Mouse (Mus musculus): ENCODE results near the gene Dmbt1. TPM values are rescaled to one million over a fixed set of nuclear protein-coding genes. Genes with fewer than 3 reads are reported as not detected.

Dmbt1 gene
- total RNA-seq, 2 experiments from 2014 or later, result not detected

DNA sequence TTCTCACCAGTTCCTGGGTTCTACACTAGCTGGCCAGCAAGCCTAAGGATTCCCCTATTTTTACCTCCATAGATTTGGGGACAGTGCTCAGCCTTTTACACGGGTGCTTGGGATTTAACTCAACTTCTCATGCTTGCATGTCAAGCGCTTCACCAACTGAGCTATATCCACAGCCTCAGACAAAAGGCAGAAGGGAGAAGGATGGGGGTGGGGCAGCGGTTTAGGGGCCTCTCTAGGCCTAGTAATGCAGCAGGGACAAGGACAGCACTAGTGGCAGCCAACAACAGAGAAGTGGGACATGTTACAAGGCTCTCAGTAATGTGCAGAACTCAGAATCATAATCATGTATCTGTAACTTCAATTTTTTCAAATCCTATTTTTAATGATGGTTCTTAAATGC lies 135.9 kb downstream of the Dmbt1 start:
- no peak for ATAC-seq (replicated peaks; ENCODE audit: low FRiP score, poor library complexity, severe bottlenecking)

DNA sequence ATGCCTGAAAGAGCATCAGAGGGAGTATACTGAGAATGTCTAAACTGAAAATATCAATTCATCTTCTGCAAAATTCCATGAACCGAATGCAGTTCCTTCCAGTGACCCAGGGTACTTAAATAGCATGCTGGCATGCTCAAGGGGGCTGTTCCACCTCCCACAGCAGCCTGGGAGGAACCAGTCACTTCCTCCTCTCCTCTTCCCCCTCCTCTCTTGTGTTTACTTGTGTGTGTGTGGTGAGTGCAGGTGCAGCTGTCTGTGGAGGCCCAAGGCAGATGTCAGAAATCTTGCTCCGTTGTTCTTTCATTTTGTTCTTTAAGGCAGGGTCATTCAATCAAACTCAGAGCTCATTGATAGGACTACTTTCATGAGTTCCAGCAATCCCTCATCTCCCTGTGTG lies 137.2 kb downstream of the Dmbt1 start:
- ATAC-seq (replicated peaks; ENCODE audit: low FRiP score, poor library complexity, severe bottlenecking), result no peak

Other genes starting within 250 kb of the Dmbt1 start
- 2.1 and 3.1 TPM in 2 replicates for gene Plekha1, start 166.3 kb upstream of the Dmbt1 start, total RNA-seq (2015; ENCODE audit: low replicate concordance)
- 3.2 and 7.8 TPM in 2 replicates for gene Plekha1, start 166.3 kb upstream of the Dmbt1 start, total RNA-seq (2017; ENCODE audit: low replicate concordance)
- gene Htra1, start 95.9 kb upstream of the Dmbt1 start, total RNA-seq (2015; ENCODE audit: low replicate concordance), result not detected in 2 replicates
- not detected in 2 replicates for gene Htra1, start 95.9 kb upstream of the Dmbt1 start, total RNA-seq (2017; ENCODE audit: low replicate concordance)
- gene 4933402N03Rik, start 114.3 kb downstream of the Dmbt1 start, total RNA-seq (2015; ENCODE audit: low replicate concordance), result not detected in 2 replicates
- not detected in 2 replicates for gene 4933402N03Rik, start 114.3 kb downstream of the Dmbt1 start, total RNA-seq (2017; ENCODE audit: low replicate concordance)
- not detected in 2 replicates for gene 5430419D17Rik, start 142.3 kb downstream of the Dmbt1 start, total RNA-seq (2015; ENCODE audit: low replicate concordance)
- gene 5430419D17Rik, start 142.3 kb downstream of the Dmbt1 start, total RNA-seq (2017; ENCODE audit: low replicate concordance), result not detected in 2 replicates